ENCODE assay signal across 23 mouse cellular contexts in genomic region chr6:99534211-99534745, GRCm38 (mm10). TPM values are rescaled to one million over a fixed set of nuclear protein-coding genes. Genes with fewer than 3 reads are reported as not detected.
DNase-seq lines count a peak whose midpoint lies in the region; ATAC-seq and TF ChIP-seq lines count a peak whose summit lies in the region.
"Had no signal": no experiment of that assay in that cellular context is flagged by ENCODE, and none has a peak within 500 bp of the region (broad histone marks: within the 10 kb centered on the region; RNA-seq: fewer than 3 reads in every experiment).

No protein-coding gene starts in this region.

- TF ChIP-seq CTCF in forebrain, postnatal 0 days (IDR thresholded peaks at IDR 0.05; ENCODE audit: low read depth), result no peak
- no peak for TF ChIP-seq CTCF in Patski (IDR thresholded peaks at IDR 0.05)

- H3K4me1 ChIP-seq in forebrain, postnatal 0 days (ENCODE audit: insufficient read depth), result peaks cover 4% of the 10 kb centered on the region; the same call in 1 of the 2 replicates
- no peaks in the 10 kb centered on the region for H3K4me1 ChIP-seq in forebrain, embryonic 13.5 days
- H3K4me1 ChIP-seq in heart, embryonic 12.5 days (replicated peaks), result no peaks in the 10 kb centered on the region
- H3K4me1 ChIP-seq: forebrain, embryonic 12.5 days; hindbrain, embryonic 12.5 days; stomach, embryonic 15.5 days had no signal

- no peak overlapping the region for H3K4me3 ChIP-seq in forebrain, postnatal 0 days (ENCODE audit: low read depth, low read length)
- no peak overlapping the region for H3K4me3 ChIP-seq in forebrain, embryonic 13.5 days
- H3K4me3 ChIP-seq in heart, embryonic 12.5 days, result no peak overlapping the region
- H3K4me3 ChIP-seq: embryonic facial prominence, embryonic 12.5 days; erythroblast, embryonic 14.5 days; forebrain, embryonic 12.5 days; gastrocnemius, adult 2 months; hindbrain, embryonic 12.5 days; myocyte; stomach, embryonic 15.5 days had no signal

- WGBS in forebrain, postnatal 0 days, result 49% methylated on average over 5 of the region's 5 CpGs
- WGBS in forebrain, embryonic 13.5 days, result 56% methylated on average over 5 of the region's 5 CpGs
- 52% methylated on average over 5 of the region's 5 CpGs for WGBS in heart, embryonic 12.5 days

- no peak for DNase-seq in forebrain, postnatal 0 days
- no peak for DNase-seq in Patski (ENCODE audit: low read depth, low spot score)
- DNase-seq in cerebellum, adult 11-12 months, result peak; percentile 56
- DNase-seq in cerebellum, postnatal 10 days, result peak; percentile 58 to 59
- DNase-seq: adrenal gland, postnatal 36 days; gastrocnemius, adult 2 months; heart, postnatal 10 days; kidney, adult 2 months; kidney, postnatal 14 days; lung, postnatal 4 days; midbrain, embryonic 14.5 days; thymus, adult 2 months had no signal

- CTCF ChIA-PET in Patski (lab: Charles Lee), result interaction anchor here (0.8 to 1.6 kb wide), 2 partner anchors 9 to 83 kb away, joined by 3 read pairs; no protein-coding TSS in a partner anchor

- no peak overlapping the region for H3K9ac ChIP-seq in forebrain, postnatal 0 days
- no peak overlapping the region for H3K9ac ChIP-seq in forebrain, embryonic 13.5 days
- no peak overlapping the region for H3K9ac ChIP-seq in heart, embryonic 12.5 days
- H3K9ac ChIP-seq: embryonic facial prominence, embryonic 12.5 days; forebrain, embryonic 12.5 days; hindbrain, embryonic 12.5 days; stomach, embryonic 15.5 days had no signal

- POLR2A ChIA-PET in Patski (lab: Charles Lee), result no interaction called here

- no peak overlapping the region for H3K27ac ChIP-seq in forebrain, postnatal 0 days (ENCODE audit: low read depth, low read length)
- no peak overlapping the region for H3K27ac ChIP-seq in forebrain, embryonic 13.5 days
- H3K27ac ChIP-seq in heart, embryonic 12.5 days (ENCODE audit: poor library complexity, severe bottlenecking), result no peak overlapping the region
- H3K27ac ChIP-seq: embryonic facial prominence, embryonic 12.5 days; forebrain, embryonic 12.5 days; gastrocnemius, adult 2 months; hindbrain, embryonic 12.5 days; stomach, embryonic 15.5 days had no signal

- peak; percentile 23; the same call in 1 of the 2 replicates for ATAC-seq in forebrain, postnatal 0 days
- ATAC-seq in forebrain, embryonic 13.5 days, result no peak
- ATAC-seq in Patski, result peak; percentile 28
- ATAC-seq in granulocyte monocyte progenitor cell, adult 5-6 weeks (replicated peaks; ENCODE audit: poor library complexity, severe bottlenecking), result no peak
- ATAC-seq in heart, embryonic 12.5 days (ENCODE audit: insufficient number of reproducible peaks, low FRiP score), result no peak
- ATAC-seq in erythroblast, adult 5-6 weeks (replicated peaks; ENCODE audit: low FRiP score, poor library complexity, severe bottlenecking), result no peak

- H3K36me3 ChIP-seq in forebrain, postnatal 0 days (ENCODE audit: insufficient read depth), result no peaks in the 10 kb centered on the region
- no peaks in the 10 kb centered on the region for H3K36me3 ChIP-seq in forebrain, embryonic 13.5 days (ENCODE audit: poor library complexity, severe bottlenecking)
- H3K36me3 ChIP-seq in heart, embryonic 12.5 days, result no peaks in the 10 kb centered on the region
- H3K36me3 ChIP-seq: embryonic facial prominence, embryonic 12.5 days; forebrain, embryonic 12.5 days; hindbrain, embryonic 12.5 days; stomach, embryonic 15.5 days had no signal

- H3K4me2 ChIP-seq in forebrain, postnatal 0 days (ENCODE audit: low read depth), result no peak overlapping the region
- H3K4me2 ChIP-seq in forebrain, embryonic 13.5 days, result no peak overlapping the region
- no peak overlapping the region for H3K4me2 ChIP-seq in heart, embryonic 12.5 days
- H3K4me2 ChIP-seq: embryonic facial prominence, embryonic 12.5 days; forebrain, embryonic 12.5 days; heart, embryonic 11.5 days; hindbrain, embryonic 12.5 days; stomach, embryonic 15.5 days had no signal

- in situ Hi-C loops in Patski (cut with MboI; ENCODE audit: low pct_unique_long_range_greater_than_20kb), result no loop called here

- H3K9me3 ChIP-seq in forebrain, postnatal 0 days (ENCODE audit: low read length), result no peaks in the 10 kb centered on the region
- no peaks in the 10 kb centered on the region for H3K9me3 ChIP-seq in forebrain, embryonic 13.5 days (replicated peaks)
- H3K9me3 ChIP-seq in heart, embryonic 12.5 days (replicated peaks), result no peaks in the 10 kb centered on the region
- H3K9me3 ChIP-seq: embryonic facial prominence, embryonic 12.5 days; forebrain, embryonic 12.5 days; hindbrain, embryonic 12.5 days; stomach, embryonic 15.5 days had no signal

- H3K27me3 ChIP-seq in forebrain, postnatal 0 days (ENCODE audit: insufficient read depth, low read length), result no peaks in the 10 kb centered on the region
- H3K27me3 ChIP-seq in forebrain, embryonic 13.5 days, result no peaks in the 10 kb centered on the region
- no peaks in the 10 kb centered on the region for H3K27me3 ChIP-seq in Patski
- no peaks in the 10 kb centered on the region for H3K27me3 ChIP-seq in heart, embryonic 12.5 days (replicated peaks)
- H3K27me3 ChIP-seq: embryonic facial prominence, embryonic 12.5 days; forebrain, embryonic 12.5 days; hindbrain, embryonic 12.5 days; stomach, embryonic 15.5 days had no signal

RNA-seq across cellular contexts. Expression of gene Foxp1, which starts 11.8 kb away (rescaled TPM):
- total RNA-seq in forebrain, postnatal 0 days (2014; rRNA removed), result 112 and 157 TPM in 2 replicates
- 137 and 167 TPM in 2 replicates for polyA plus RNA-seq in forebrain, postnatal 0 days (2015; fragmentation: Nextera tagmentation; extraction: Ambion mirVana)
- 51.3 and 55.5 TPM in 2 replicates for polyA plus RNA-seq in forebrain, embryonic 13.5 days (2015; fragmentation: Nextera tagmentation; extraction: Ambion mirVana)
- 39.3 TPM for polyA plus RNA-seq in Patski (2021)
- total RNA-seq in granulocyte monocyte progenitor cell, adult 5-6 weeks (2014; fragmentation: Nextera tagmentation), result 124 and 128 TPM in 2 replicates
- 62.0 and 68.5 TPM in 2 replicates for total RNA-seq in granulocyte monocyte progenitor cell, adult 5-6 weeks (2017)
- polyA plus RNA-seq in heart, embryonic 12.5 days (2016; fragmentation: Nextera tagmentation; extraction: Ambion mirVana), result 91.1 and 94.2 TPM in 2 replicates
- 10.7 and 26.5 TPM in 2 replicates for total RNA-seq in erythroblast, adult 5-6 weeks (2015; ENCODE audit: low replicate concordance)
- 12.3 and 19.5 TPM in 2 replicates for total RNA-seq in erythroblast, adult 5-6 weeks (2017; ENCODE audit: low replicate concordance)

Comparison
In these comparisons a context has a peak if more than half of its experiments do, and no peak if none do; other contexts are left out.
1. ATAC-seq: peak in forebrain, postnatal 0 days (single experiment) and Patski (single experiment); none in forebrain, embryonic 13.5 days (single experiment), granulocyte monocyte progenitor cell, adult 5-6 weeks (single experiment), heart, embryonic 12.5 days (single experiment) and erythroblast, adult 5-6 weeks (single experiment).
2. DNase-seq: peak in cerebellum, adult 11-12 months (single experiment) and cerebellum, postnatal 10 days (2 of 2); none in forebrain, postnatal 0 days (single experiment) and Patski (single experiment).